ENCODE assay signal across 35 mouse cellular contexts in genomic region chr14:27927369-27927768, GRCm38 (mm10).
"Had no signal": no experiment of that assay in that cellular context is flagged by ENCODE, and none has a peak within 500 bp of the region (broad histone marks: within the 10 kb centered on the region; RNA-seq: fewer than 3 reads in every experiment).

No protein-coding gene starts in this region.

- H3K4me1 ChIP-seq: heart, embryonic 10.5 days; heart, embryonic 12.5 days; heart, embryonic 13.5 days; heart, embryonic 15.5 days; hindbrain, embryonic 10.5 days; hindbrain, embryonic 12.5 days; hindbrain, embryonic 13.5 days; hindbrain, embryonic 15.5 days; intestine, embryonic 15.5 days; kidney, embryonic 15.5 days had no signal

- ATAC-seq: hindbrain, embryonic 16.5 days; hindbrain, postnatal 0 days; inflammation-experienced regulatory T-cells, adult 6 months; intestine, embryonic 15.5 days; intestine, embryonic 16.5 days; intestine, postnatal 0 days had no signal

- H3K27me3 ChIP-seq: heart, embryonic 12.5 days; heart, embryonic 13.5 days; heart, embryonic 15.5 days; hindbrain, embryonic 12.5 days; hindbrain, embryonic 13.5 days; hindbrain, embryonic 15.5 days; intestine, embryonic 15.5 days; kidney, embryonic 15.5 days had no signal

- H3K9ac ChIP-seq: heart, embryonic 12.5 days; heart, embryonic 13.5 days; heart, embryonic 15.5 days; hindbrain, embryonic 12.5 days; hindbrain, embryonic 13.5 days; hindbrain, embryonic 14.5 days; hindbrain, embryonic 15.5 days; intestine, embryonic 15.5 days; kidney, embryonic 15.5 days had no signal

- DNase-seq: heart, postnatal 10 days; heart, postnatal 14 days; heart, postnatal 36 days; heart, postnatal 4 days; kidney, adult 11 months; kidney, adult 18-20 months; kidney, adult 2 months; kidney, adult 8-10 months; kidney, adult 9 months; kidney, postnatal 10 days; kidney, postnatal 14 days; kidney, postnatal 25 days; kidney, postnatal 36 days; kidney, postnatal 4 days; layer of hippocampus, adult 9-11 months; layer of hippocampus, postnatal 36 days had no signal

- H3K4me3 ChIP-seq: heart, embryonic 10.5 days; heart, embryonic 12.5 days; heart, embryonic 13.5 days; heart, embryonic 15.5 days; hindbrain, embryonic 10.5 days; hindbrain, embryonic 12.5 days; hindbrain, embryonic 13.5 days; hindbrain, embryonic 15.5 days; intestine, embryonic 15.5 days; kidney, embryonic 15.5 days; layer of hippocampus, adult 2 months had no signal

- H3K27ac ChIP-seq: heart, embryonic 10.5 days; heart, embryonic 13.5 days; heart, embryonic 15.5 days; hindbrain, embryonic 10.5 days; hindbrain, embryonic 12.5 days; hindbrain, embryonic 13.5 days; hindbrain, embryonic 14.5 days; hindbrain, embryonic 15.5 days; hindbrain, postnatal 0 days; intestine, embryonic 15.5 days; kidney, embryonic 15.5 days; kidney, postnatal 0 days; layer of hippocampus, adult 2 months had no signal

- H3K36me3 ChIP-seq: heart, embryonic 10.5 days; heart, embryonic 12.5 days; heart, embryonic 13.5 days; heart, embryonic 15.5 days; hindbrain, embryonic 10.5 days; hindbrain, embryonic 12.5 days; hindbrain, embryonic 15.5 days; intestine, embryonic 15.5 days; kidney, embryonic 15.5 days had no signal

- H3K4me2 ChIP-seq: heart, embryonic 11.5 days; heart, embryonic 12.5 days; heart, embryonic 13.5 days; heart, embryonic 15.5 days; hindbrain, embryonic 12.5 days; hindbrain, embryonic 13.5 days; hindbrain, embryonic 14.5 days; hindbrain, embryonic 15.5 days; intestine, embryonic 15.5 days; kidney, embryonic 15.5 days had no signal

- H3K9me3 ChIP-seq: heart, embryonic 10.5 days; heart, embryonic 13.5 days; heart, embryonic 15.5 days; hindbrain, embryonic 10.5 days; hindbrain, embryonic 12.5 days; hindbrain, embryonic 13.5 days; hindbrain, embryonic 15.5 days; intestine, embryonic 15.5 days; kidney, embryonic 15.5 days had no signal
